Mouse (Mus musculus): ENCODE results near the gene Pard3. TPM values are rescaled to one million over a fixed set of nuclear protein-coding genes. Genes with fewer than 3 reads are reported as not detected.

Gene Pard3
- polyA plus RNA-seq, 1 experiment from 2014 or later = 54.3 TPM

DNA sequence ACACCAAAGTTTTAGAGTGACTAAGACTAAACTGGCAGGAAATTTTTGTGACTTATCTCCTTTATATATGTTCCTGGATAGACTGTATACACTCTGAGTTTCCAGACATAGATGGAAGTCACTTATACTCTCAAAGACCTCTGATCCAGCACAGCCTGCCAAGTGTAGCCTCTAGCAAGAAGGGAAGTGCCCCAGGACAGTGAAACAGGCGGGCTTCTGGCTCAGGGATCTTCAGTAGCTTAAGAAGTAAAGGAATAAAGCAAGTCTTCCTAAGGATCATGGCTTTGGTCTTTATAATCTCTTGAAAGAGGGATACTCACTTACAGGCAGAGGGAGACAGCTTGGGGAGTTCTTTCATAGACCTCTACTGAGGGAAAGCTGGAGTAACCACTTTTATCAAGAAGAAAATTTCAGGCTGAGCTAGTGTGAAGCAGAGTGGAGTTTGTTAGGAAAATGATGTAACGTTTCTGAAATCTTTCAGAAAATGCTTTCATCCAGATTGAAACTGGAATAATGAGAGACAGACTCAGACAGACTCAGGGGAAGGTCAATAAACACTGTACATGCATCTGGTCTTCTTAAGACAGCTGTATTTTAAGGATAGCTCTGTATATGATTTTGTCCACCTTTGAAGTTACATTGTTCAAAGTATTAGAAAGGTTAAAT is 205.5 kb downstream of the Pard3 start:
- Histone ChIP-seq H3K4me3 (no peak overlapping the region), H3K9ac (no peak overlapping the region), H3K4me1 (0 out of 2 replicates have a peak, but pooled peaks cover 3% of the 10 kb centered on the region), H3K36me3 (no peaks in the 10 kb centered on the region), H3K9me3 (no peaks in the 10 kb centered on the region), H3K27me3 (no peaks in the 10 kb centered on the region), H3K27ac (no peak overlapping the region), H3K4me2 (replicated peaks) (no peak overlapping the region)
- WGBS = 51% methylated on average over 2 of the region's 2 CpGs
- no peak for ATAC-seq (ENCODE audit: insufficient number of reproducible peaks, insufficient read depth, low FRiP score, low TSS enrichment)

DNA sequence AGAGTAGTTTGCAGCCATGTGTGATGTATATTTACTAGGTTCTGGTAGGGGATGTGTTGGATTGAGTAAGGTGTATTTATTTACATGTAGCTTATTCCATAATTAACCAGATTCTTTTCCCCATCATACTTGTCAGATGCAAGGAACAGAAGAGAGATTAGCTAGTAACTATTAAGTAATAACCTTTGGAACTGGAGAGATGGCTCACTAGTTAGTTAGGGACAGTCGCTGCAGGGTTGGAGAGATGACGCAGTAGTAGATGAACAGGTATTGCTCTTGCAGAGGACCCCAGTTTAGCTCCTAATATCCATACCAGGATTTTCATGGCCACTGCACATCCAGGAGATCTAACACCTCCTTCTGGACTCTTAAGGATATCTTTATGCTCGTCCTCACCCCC is 207.5 kb downstream of the Pard3 start:
- H3K27me3 ChIP-seq = no peaks in the 10 kb centered on the region
- 89% methylated on average over 3 of the region's 3 CpGs for WGBS
- no peak overlapping the region for H3K4me2 ChIP-seq (replicated peaks)
- no peak for ATAC-seq (ENCODE audit: insufficient number of reproducible peaks, insufficient read depth, low FRiP score, low TSS enrichment)
- H3K4me3 ChIP-seq = no peak overlapping the region
- H3K36me3 ChIP-seq = no peaks in the 10 kb centered on the region
- H3K27ac ChIP-seq = no peak overlapping the region
- H3K9ac ChIP-seq = no peak overlapping the region
- no peaks in the 10 kb centered on the region for H3K9me3 ChIP-seq
- no peaks in the 10 kb centered on the region for H3K4me1 ChIP-seq

DNA sequence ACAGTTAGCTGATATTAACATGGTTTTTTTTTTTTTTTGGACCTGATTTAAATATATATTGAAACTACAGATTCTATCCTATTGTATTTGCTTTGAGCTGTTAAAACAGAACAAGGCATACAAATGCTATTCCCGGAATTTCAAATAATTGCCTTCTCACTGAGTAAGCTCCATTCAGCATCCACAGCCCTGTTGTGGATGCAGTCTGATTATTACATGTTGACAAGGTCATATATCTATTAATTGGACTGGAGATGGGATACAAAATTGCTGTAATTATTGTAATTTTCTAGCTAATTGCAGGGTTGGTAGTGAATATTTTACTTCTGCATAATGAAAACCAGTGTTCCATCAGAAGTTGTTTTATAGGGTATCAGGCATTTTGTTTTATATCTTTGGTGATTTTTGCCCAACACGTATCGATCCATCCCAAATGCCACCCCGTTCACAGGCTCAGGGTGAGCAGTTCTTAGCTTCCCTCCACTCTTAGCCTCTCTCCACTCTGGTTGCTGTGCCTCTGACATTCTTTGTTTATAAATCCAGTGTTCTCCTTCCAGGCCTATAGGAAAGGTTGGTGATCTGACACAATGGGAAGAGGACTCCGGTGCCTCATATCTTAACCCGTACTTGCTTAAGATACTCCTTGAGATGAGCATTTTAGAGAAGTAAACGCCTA is 216.7 kb downstream of the Pard3 start:
- no peak overlapping the region for H3K4me2 ChIP-seq (replicated peaks)
- no peak overlapping the region for H3K27ac ChIP-seq
- no peak for ATAC-seq (ENCODE audit: insufficient number of reproducible peaks, insufficient read depth, low FRiP score, low TSS enrichment)
- no peak overlapping the region for H3K4me3 ChIP-seq
- WGBS = 85% methylated on average over 7 of the region's 7 CpGs
- H3K27me3 ChIP-seq = no peaks in the 10 kb centered on the region
- no peaks in the 10 kb centered on the region; the same call in 1 of the 2 replicates for H3K36me3 ChIP-seq
- no peak overlapping the region for H3K9ac ChIP-seq
- no peaks in the 10 kb centered on the region for H3K9me3 ChIP-seq
- no peaks in the 10 kb centered on the region for H3K4me1 ChIP-seq

DNA sequence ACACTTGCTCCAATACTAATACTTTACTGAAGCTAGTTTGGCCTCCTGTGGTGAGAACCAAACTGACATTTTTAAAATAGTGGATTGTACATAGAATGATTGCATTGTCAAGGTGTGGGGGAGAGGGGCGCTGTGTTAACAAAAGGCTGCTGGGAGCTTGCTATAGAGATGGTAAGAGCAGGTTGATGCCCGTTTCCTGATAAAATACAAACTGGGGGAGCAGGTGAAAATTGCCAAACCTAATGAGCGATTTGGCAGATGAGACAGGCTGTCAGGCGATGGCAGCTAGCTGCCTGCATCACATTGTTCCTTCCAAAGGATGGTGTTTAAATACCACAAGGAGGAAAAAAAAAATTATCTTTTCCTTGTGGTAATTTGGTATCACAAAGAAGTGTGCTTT is 217.3 kb downstream of the Pard3 start:
- no peak overlapping the region for H3K9ac ChIP-seq
- WGBS = 91% methylated on average over 4 of the region's 4 CpGs
- H3K9me3 ChIP-seq = no peaks in the 10 kb centered on the region
- H3K27ac ChIP-seq = no peak overlapping the region
- H3K4me1 ChIP-seq = no peaks in the 10 kb centered on the region
- H3K36me3 ChIP-seq = no peaks in the 10 kb centered on the region; the same call in 1 of the 2 replicates
- no peaks in the 10 kb centered on the region for H3K27me3 ChIP-seq
- no peak overlapping the region for H3K4me2 ChIP-seq (replicated peaks)
- no peak for ATAC-seq (ENCODE audit: insufficient number of reproducible peaks, insufficient read depth, low FRiP score, low TSS enrichment)
- H3K4me3 ChIP-seq = no peak overlapping the region

DNA sequence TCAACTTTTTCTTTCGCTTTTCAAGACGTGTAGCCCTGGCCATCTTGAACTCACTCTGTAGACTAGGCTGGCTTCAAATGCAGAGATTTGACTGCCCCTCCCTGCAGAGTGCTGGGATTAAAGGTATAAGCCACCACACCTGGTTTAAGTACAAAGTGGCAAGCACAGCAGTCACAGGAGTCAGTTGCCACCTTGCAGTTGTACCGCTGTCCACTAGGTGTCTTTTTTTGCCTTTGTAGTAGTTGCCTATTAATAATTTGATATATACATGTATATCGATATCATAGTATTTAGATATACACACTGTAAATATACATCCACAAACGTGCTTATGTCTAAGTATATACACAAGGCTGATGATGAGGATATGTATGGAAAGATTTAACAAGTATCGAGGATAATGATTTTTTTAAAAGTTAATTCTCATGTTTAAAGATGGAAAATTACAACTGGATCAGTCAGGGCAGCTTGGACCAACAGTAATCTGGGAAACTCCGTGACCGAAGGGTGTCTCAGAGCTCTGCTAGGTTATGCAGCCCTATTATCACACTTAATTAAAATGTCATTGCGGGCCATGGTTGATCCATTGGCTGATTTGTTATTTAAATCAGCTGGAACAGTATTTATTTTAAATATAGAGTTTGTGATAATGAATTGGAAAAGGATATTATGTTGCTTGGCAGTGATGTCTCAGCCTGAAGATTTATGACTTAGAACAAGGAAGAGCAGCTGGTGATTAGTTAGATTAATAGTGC is 220.9 kb downstream of the Pard3 start:
- Histone ChIP-seq H3K4me2 (replicated peaks) (no peak overlapping the region), H3K9me3 (no peaks in the 10 kb centered on the region), H3K4me1 (no peaks in the 10 kb centered on the region), H3K27me3 (no peaks in the 10 kb centered on the region), H3K27ac (no peak overlapping the region), H3K9ac (no peak overlapping the region), H3K36me3 (no peaks in the 10 kb centered on the region), H3K4me3 (no peak overlapping the region)
- WGBS = 89% methylated on average over 9 of the region's 9 CpGs
- no peak for ATAC-seq (ENCODE audit: insufficient number of reproducible peaks, insufficient read depth, low FRiP score, low TSS enrichment)

- H3K4me3 ChIP-seq = no peak overlapping the region
- 90% methylated on average over 10 of the region's 10 CpGs for WGBS
- no peak overlapping the region for H3K9ac ChIP-seq
- no peaks in the 10 kb centered on the region for H3K36me3 ChIP-seq
- no peaks in the 10 kb centered on the region for H3K27me3 ChIP-seq
- no peak overlapping the region for H3K27ac ChIP-seq
- ATAC-seq (ENCODE audit: insufficient number of reproducible peaks, insufficient read depth, low FRiP score, low TSS enrichment) = no peak
- no peaks in the 10 kb centered on the region for H3K4me1 ChIP-seq
- no peaks in the 10 kb centered on the region for H3K9me3 ChIP-seq
- H3K4me2 ChIP-seq (replicated peaks) = no peak overlapping the region
Observed at GRCm38 (mm10) chr8:127287816-127288215, 224.1 kb downstream of the Pard3 start.

GRCm38 (mm10) chr8:127292307-127292706 is 228.6 kb downstream of the Pard3 start:
- no peaks in the 10 kb centered on the region for H3K36me3 ChIP-seq
- no peaks in the 10 kb centered on the region for H3K27me3 ChIP-seq
- H3K4me3 ChIP-seq = no peak overlapping the region
- H3K9ac ChIP-seq = no peak overlapping the region
- WGBS = 91% methylated on average over 5 of the region's 5 CpGs
- H3K4me2 ChIP-seq (replicated peaks) = no peak overlapping the region
- no peaks in the 10 kb centered on the region for H3K4me1 ChIP-seq
- H3K27ac ChIP-seq = no peak overlapping the region
- ATAC-seq (ENCODE audit: insufficient number of reproducible peaks, insufficient read depth, low FRiP score, low TSS enrichment) = no peak
- no peaks in the 10 kb centered on the region for H3K9me3 ChIP-seq

DNA sequence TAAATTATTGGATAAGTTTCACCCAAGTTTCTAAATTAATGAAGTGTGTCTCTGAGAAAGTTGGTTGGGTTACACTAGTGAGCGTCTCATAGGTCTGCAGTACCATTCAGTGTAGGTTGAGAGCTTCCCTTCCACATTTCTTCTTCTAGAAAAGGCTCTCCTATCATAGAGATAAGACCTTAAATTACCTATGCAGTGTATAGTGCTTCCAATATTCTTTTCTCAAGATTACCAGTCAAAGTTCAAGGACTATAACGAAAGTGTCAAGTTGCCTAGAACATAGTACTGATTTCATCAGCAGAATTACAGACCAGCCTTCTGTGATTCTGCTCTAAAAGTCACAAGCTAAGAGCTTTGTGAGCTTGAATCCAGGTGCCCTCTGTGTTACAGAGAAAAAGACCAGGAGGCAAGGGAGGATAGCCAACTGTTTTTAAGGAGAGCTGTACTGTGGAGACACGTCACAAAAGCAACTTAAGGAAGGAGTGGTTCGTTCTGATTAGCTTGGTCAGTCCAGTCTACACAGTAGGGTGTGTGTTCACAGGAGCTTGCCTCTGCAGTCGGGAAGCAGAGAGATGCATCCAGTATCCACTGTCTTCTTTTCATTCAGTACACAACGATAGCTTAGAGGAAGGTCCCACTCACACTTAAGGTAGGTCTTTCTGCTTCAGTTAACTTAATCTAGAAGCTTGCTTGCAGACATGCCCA is 229.5 kb downstream of the Pard3 start:
- Histone ChIP-seq H3K27ac (no peak overlapping the region), H3K9me3 (no peaks in the 10 kb centered on the region), H3K9ac (no peak overlapping the region), H3K36me3 (no peaks in the 10 kb centered on the region), H3K4me1 (no peaks in the 10 kb centered on the region), H3K27me3 (no peaks in the 10 kb centered on the region), H3K4me2 (replicated peaks) (no peak overlapping the region), H3K4me3 (no peak overlapping the region)
- no peak for ATAC-seq (ENCODE audit: insufficient number of reproducible peaks, insufficient read depth, low FRiP score, low TSS enrichment)
- 61% methylated on average over 6 of the region's 6 CpGs for WGBS

DNA sequence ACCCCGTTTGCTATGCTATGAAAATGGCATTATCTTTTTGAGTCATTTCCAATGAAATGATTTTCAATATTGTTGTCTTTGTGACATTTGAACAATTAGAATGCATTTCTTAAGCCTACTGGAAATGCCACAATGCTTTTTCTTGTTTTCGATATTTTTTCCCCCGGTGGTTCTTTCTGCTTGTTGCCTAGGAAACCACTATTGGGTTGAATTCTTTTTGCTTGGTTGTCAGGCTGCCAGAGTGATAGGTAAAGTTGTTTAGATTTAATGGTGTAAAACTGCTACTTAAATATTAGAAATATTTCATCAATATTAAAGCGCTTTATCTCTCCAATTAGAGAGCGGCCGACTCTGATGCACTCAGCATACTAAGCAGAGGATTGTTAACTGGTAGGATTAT is 230.4 kb downstream of the Pard3 start:
- H3K4me1 ChIP-seq = no peaks in the 10 kb centered on the region
- H3K4me3 ChIP-seq = no peak overlapping the region
- no peaks in the 10 kb centered on the region for H3K27me3 ChIP-seq
- no peaks in the 10 kb centered on the region for H3K36me3 ChIP-seq
- no peak for ATAC-seq (ENCODE audit: insufficient number of reproducible peaks, insufficient read depth, low FRiP score, low TSS enrichment)
- no peaks in the 10 kb centered on the region for H3K9me3 ChIP-seq
- H3K27ac ChIP-seq = no peak overlapping the region
- WGBS = 92% methylated on average over 6 of the region's 6 CpGs
- no peak overlapping the region for H3K4me2 ChIP-seq (replicated peaks)
- H3K9ac ChIP-seq = no peak overlapping the region

GRCm38 (mm10) chr8:127295848-127296247 is 232.2 kb downstream of the Pard3 start:
- no peak for ATAC-seq (ENCODE audit: insufficient number of reproducible peaks, insufficient read depth, low FRiP score, low TSS enrichment)
- WGBS = 95% methylated on average over 13 of the region's 13 CpGs

GRCm38 (mm10) chr8:127300493-127300892 is 236.8 kb downstream of the Pard3 start:
- Histone ChIP-seq H3K27ac (no peak overlapping the region), H3K4me3 (no peak overlapping the region), H3K4me2 (replicated peaks) (no peak overlapping the region), H3K27me3 (no peaks in the 10 kb centered on the region), H3K9ac (no peak overlapping the region), H3K9me3 (no peaks in the 10 kb centered on the region), H3K36me3 (no peaks in the 10 kb centered on the region), H3K4me1 (no peaks in the 10 kb centered on the region)
- 91% methylated on average over 5 of the region's 5 CpGs for WGBS
- ATAC-seq (ENCODE audit: insufficient number of reproducible peaks, insufficient read depth, low FRiP score, low TSS enrichment) = no peak

More at GRCm38 (mm10) chr8:127295848-127296247, 232.2 kb downstream of the Pard3 start:
- Histone ChIP-seq H3K27me3 (no peaks in the 10 kb centered on the region), H3K4me1 (no peaks in the 10 kb centered on the region), H3K27ac (no peak overlapping the region), H3K4me2 (replicated peaks) (no peak overlapping the region), H3K4me3 (no peak overlapping the region), H3K9ac (no peak overlapping the region), H3K9me3 (no peaks in the 10 kb centered on the region), H3K36me3 (no peaks in the 10 kb centered on the region)

All from embryonic facial prominence, embryonic 12.5 days (tissue).